Mouse (Mus musculus) fat pad, adult 2 months (tissue): ENCODE measurements around the gene Asl.
A peak's percentile ranks its signal among the peaks of the same experiment; 100 is the strongest.

Source experiments
- DNase-seq: peaks from one replicate; pipeline ENCODE4 v3.0.0-alpha.2; 2011; ENCODE audit warnings: low read depth, low spot score; ENCODE audit errors: extremely low read depth

The Asl gene

DNA sequence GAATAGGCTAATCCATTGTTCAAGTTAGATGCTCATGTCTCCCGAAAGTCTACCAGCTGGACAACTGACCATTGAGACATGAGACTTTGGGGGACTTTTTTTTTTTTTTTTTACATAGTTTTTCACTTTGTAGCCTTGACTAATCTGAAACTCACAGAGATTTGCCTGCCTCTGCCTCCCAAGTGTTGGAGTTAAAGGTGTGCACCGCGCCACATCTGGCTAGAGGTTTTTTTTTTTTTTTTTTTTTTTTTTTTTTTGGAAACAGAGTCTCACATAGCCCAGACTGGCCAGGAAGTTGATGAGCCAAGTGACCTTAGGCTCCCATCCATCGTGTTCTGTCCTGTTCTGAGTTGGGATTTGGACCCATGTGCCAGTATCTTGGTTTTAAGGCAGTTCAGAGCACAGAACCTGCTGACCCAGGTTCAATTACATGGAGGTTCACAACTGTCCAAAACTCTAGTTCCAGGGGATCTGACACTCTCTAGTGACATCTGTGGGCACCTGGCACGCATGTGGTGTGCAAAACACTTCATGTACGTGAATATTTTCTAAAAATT lies 20.9 kb downstream of the Asl start:
- DNase-seq = no peak

DNA sequence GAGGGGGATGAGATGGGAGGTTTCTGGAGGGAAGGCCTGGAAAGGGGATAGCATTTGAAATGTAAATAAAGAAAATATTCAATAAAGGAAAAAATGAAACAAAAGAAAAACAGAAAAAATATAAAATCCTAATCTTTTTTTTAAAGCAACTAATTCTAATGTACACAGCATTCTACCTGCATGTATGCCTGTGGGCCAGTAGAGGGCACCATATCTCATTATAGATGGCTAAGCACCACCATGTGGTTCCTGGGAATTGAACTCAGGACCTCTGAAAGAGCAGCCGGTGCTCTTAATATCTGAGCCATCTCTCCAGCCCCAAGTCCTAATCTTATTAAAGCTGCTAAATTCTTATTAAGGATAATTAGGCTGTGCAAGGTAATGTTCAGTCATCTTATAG lies 21.7 kb downstream of the Asl start:
- no peak for DNase-seq

DNA sequence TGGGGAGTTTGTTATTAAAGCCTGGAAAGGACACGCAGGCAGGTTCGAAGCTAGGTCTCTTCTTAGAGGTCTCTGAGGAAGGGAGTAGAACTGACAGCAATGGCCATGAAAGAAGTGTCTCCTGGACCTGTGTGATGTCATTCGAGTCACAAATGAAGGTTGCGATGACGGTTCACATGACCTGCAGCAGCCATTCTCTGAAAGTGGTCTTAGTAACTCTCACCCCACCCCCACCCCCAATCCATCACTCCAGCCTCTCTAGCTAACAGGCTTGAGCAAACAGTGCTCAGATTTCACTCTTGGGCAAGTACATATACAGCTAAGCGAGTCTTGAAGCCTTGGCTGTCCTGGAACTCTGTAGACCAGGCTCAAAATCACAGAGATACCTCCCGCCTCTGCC lies 25.8 kb downstream of the Asl start:
- no peak for DNase-seq

DNA sequence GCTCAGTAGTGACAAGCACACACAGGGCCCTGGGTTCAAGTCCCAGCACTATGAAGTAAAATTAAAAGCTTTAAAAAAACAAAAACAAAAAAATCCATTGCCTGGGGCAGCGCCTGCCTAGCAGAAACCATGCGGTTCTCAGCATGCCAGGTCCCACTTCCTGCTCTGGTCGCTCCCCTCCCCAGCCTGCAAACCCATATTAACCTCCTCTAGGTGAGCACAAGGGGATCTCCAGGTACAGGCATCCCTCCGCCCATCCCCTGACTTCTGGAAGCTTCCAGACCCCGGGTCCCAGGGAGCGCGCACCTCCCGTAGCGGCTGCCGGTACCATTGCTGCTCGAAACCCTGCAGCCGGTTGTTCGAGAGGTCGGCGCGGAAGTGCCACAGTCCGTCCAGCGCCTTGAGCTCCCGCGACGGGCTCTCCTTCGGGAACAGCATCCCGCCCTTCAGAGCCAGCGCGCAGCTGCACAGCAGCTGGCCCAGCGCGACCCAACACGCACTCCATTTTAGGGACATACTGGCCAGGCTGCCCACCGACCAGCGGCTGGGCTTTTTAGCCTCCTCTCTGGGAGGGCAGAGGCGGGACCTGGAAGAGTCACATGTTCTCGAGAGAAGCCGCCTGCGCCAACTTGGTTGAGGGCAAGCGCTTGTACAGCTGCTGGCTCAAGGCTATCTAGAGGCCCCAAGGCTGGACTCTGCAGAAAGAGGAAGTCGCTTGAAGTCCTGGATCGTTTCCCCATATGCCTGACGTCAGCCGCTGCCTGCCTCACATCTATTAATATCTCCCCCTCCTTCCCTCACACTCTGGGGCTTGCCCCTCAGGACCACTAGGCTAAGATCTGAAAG lies 26.5 kb downstream of the Asl start, which contains the start of gene Gusb:
Gusb (minus strand) TSS at position 749 of the 846 bp plus-strand sequence.
- DNase-seq = no peak

DNA sequence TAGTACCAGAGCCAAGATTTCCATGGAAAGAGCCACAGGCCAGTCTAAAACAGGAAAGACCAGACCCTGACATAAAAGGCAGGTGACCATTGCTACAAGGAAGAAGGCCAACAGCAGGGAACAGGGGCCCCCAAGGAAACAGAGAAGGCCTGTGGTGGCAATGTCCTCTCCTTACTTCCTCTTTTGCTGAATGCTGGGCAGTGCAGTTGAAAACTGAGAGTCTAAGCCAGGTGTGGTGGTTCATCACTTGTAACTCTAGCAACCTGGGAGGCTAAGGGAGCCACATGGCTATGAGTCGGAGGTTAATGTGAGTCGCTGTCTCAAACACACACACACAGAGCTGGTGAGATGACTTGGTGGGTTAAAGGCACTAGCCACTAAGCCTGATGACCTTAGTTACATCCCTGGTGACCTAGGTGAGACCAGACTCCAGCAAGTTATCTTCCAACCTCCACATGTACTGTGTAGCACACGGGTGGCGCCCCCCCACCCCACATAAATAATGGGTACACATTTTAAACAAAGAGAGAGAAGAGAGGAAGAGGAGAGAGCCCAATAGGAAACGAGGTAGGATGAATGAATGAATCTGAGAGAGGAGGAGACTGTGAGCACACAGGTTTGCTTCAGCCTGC lies 27.6 kb downstream of the Asl start:
- no peak for DNase-seq

DNA sequence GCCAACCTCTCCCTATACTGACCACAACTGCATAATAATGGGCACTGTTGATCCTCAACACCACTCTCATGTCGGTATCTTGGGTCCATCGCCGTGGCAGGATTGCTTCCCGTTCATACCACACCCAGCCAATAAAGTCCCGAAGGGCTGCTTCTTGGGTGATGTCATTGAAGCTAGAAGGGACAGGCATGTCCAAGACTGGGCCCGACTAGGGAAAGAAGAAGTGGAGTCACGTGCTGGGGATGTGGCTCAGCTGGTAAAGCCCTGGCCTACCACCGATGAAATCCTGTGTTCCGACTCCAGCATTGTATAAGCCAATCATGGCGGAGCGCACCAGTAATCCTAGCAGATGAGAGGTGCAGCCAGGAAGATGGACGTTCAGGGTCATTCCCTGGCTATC lies 28.3 kb downstream of the Asl start:
- no peak for DNase-seq

DNA sequence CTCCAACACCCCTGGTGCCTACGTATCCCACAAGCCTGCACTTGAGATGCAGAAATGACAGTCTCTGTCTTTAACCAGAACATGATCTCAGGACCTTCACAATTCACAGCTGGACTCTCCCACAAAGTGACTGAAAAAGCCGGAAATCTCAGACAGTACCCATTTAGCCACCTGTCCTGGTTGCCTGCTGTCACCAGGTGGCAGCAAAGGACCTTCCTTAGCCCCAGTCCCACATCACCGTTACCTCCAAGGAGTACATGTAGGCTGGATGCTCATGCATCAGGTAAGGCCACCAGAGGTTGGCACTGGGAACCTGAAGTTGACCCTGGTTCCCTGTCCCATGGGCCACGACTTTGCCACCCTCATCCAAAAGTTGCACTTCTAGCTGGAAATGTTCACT lies 29.9 kb downstream of the Asl start:
- DNase-seq = no peak

DNA sequence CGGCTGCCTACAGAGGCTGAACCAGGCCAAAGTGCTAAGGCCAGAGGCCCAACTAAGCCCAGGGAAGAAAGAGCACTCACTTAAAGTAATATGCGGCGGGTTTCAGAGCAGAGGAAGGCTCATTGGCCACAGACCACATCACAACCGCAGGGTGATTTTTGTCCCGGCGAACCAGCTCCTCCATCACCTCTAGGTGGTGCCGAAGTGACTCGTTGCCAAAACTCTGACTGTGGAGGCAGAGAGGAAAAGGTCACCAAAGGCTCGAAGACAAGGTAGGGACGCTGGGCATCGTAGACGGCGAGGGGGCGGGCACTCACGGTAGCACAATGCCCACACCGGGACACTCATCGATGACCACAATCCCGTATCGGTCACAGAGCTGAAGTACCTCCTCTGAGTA lies 31.3 kb downstream of the Asl start:
- DNase-seq = no peak

DNA sequence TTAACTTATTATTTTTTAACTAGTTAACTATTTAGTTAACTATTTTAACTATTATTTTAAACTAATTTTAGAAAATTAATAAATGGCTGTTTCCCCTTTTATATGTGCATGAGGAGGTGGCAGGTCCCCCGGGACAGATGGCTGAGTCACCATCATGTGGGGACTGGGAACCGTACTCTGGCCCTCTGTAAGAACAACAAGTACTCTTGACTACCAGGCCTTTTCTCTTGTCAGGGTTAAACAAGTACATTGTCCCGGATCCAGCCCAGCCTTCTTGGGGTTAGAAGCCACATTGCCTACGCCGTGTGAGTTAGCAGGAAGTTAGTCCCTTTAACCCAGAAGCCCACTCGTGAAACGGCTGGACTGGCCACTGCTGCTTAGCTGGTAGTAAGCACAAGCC lies 34.1 kb downstream of the Asl start:
- no peak for DNase-seq

DNA sequence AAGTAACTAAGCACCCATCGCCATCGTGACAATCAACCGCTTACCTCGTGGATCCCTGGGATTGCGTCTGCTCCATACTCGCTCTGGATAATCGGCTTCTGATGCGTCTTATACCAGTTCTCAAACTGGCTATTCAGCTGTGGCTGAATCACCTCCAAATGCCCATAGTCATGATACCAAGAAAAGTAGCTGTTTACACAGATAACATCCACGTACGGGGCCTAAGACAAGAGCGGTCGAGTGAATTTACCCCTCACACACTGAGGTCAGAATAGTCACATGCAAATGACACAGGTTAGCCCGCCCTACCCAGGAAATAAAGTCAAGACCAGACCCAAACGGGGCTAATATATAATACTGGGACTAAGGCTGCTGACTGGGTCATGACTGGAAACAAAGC lies 35.7 kb downstream of the Asl start:
- DNase-seq = no peak

DNA sequence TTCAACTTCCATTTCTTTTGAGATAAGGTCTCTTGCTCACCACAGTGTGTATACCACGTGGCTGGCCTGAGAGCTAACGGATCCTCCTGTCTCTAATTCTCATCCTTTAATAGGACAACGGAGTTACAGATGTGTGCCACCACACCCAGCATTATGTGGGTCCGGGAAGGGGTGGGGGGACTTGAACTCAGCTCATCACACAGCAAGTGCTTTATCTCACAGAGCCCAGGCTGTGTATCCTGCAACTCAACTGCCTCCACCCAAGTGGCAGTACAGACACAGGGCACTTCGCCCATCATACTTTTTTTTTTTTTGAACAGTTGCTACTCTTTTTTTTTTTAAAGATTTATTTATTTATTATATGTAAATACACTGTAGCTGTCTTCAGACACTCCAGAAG lies 37.1 kb downstream of the Asl start:
- no peak for DNase-seq

DNA sequence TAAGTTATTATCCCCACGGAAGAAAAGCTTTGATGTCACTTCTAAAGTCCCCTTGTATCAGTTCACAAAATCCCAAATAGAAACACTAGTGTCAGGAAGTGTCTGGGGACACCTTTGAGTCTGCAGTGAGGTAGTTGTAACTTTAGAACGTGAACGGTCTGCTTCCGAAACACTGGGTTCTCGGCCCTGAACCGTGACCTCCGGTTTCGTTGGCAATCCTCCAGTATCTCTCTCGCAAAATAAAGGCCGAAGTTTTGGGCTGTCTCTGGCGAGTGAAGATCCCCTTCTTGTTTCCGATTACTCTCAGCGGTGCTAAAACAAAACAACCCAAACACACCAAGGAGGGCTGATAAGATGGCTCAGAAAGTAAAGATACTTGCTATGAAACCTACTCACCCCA lies 39.7 kb downstream of the Asl start:
- no peak for DNase-seq

DNA sequence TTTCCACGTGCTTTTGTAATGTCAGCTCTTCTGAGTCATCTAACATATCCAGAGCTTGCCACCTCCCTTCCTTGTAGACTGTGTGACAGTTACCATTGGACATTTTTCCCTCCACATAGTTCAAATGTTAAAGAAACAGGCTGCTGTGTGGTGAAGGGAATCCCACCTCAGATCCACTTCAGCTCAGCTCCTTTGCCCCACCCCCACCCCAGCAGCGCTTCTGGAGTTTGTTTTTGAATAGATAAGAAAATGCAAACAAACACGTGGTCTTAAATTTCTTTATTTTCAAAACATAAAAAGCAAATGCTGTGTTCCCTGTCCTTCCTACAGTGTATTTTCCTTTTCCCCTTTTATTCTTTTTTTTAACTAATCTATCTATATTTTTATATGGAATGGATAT lies 48.8 kb downstream of the Asl start:
- DNase-seq = no peak

DNA sequence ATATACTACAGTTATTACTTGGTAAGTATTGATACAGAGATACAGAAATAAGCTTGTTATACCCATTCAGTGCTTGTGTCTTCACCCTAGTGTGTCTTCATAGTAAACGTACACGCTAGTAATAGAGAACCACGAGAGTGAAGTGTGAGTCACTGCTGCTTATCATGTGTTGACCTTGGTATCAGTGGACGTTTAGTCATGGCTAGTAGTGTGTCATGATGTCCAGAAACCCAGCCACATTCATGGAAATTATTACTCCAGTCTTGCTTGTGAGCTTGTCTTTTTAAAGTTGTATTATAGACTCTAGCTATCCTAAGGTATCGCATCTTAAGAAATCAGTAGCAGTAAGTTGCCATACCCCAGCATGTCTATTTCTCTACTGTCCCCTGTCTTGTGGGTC lies 50.4 kb downstream of the Asl start:
- DNase-seq = no peak

DNA sequence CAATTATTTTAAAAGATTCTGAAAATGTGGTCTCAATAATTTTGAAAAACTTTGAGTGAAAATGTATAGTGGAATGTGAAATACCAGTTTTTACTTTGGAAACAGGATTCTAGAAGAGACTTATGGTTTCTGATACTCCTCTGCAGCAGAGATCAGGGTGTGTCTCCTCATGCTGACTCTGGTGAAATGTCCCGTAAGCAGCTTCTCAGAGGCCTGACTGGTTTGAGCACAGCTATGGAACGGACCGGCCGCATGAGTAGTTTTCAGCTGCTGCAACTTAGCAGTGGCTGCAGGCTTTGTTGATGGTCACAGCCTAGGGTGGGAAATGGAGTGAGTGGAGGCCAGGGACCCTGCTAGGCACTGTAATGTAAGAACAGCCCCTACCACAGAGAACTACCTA lies 51.3 kb downstream of the Asl start:
- no peak for DNase-seq

DNA sequence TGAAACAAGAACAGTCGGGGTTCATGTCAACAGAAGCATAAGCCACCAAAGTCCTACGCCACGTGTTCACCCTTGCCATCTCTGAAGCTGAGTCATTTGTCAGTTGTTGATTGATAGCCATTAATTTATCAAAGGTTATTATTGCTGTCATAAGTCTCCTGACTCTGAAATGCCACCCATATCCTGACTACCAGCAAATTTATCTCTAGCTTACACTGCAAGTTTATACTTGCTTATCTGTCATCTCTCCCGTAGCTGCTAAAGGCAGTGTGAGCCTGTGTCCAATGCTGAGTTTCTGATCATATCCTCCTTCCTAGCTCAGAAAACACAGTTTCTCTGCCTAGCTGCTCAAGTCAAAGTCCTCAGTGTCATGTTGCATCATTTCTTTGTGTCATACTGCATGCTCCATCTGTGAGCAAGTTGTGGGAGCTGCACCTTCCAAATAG lies 54.2 kb downstream of the Asl start:
- peak; percentile 58 for DNase-seq

DNA sequence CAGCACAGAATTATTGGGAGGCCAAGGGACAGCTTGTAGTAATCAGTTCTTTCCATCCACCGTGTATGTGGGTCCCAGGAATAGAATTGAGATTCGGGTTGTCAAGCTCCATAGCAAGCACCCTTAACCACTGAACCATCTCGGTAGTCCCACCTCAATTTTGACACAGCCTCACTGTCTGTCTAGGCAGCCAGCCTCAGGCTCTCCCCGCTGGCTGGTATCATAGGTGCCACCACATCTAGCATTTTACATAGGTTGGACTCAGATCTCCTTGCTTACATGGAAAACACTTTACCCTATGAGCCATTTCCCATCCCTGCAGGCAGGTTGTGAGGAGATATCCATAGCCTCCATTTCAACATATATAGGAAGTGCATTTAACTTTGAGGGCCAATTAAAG lies 54.7 kb downstream of the Asl start:
- DNase-seq = no peak

DNA sequence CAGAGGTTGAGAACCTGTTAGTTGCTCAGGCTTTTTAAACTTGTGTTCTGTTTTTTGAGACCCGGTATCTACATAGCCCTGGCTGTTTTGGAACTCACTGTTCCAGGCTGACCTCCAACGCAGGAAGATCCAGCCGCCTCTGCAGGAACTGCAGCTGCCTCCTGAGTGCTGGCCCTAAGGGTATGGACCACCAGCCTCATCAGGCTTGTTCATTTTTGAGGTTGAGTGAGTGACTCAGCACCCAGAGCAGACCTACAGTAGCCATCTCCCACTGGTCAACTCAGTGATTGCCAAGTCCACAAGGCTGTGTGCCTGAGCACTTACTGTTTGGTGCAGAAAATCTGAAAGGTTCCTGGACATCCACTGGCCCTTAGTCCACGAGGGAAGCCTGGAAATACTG lies 57.6 kb downstream of the Asl start:
- no peak for DNase-seq

DNA sequence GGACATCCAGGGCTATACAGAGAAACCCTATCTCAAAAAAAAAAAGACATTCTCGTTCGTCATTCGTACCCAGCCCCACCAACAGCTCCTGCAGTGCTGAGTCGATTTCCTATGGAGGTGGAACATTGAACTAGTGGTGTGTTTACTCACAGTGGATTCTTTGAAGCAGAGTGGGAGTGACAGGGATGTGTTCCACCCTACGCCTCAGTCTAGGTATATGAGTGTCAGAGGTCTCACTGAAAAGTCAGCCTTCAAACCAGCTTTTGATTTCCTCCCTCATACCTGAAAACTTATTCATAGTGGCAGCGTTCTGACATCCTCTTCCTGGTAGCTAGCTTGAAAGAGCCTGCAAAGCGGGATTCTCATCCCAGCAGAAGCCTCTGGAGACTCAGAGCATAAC lies 60.6 kb downstream of the Asl start:
- no peak for DNase-seq

DNA sequence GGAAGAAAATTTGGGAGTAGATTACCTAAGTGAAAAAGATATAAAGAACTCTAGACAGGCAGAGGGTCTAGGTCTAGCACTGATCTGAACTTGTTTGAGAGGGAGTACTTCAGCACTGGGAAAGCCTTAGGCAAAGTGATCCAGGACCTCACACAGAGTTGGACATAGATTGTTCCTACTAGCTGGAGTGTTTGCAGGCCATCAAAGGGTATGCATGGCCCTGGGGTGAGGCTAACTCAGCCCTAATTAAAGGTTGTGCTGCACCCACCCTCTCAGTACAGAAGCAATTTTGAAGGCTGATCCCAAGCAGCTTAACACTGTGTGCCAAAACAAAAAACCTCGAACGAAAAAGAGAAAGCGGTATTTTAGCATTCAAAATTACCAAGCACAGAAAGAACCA lies 62.6 kb downstream of the Asl start:
- DNase-seq = no peak

DNA sequence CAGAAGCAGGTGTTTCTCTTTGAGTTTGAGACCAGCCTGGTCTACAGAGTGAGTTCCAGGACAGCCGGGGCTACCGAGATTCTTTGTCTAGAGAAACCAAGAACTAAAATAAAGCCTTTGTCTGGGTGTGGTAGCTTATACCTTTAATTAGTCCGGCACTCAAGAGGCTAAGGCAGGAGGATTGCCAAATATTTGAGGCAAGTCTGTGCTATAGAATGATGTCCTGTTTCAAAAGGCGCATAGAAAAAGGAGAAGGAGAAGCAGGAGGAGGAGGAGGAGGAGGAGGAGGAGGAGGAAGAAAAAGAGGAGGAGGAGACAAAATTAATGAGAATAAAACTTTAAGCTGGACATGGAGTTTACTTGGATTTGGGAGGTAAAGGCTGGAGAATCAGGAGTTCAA lies 65.8 kb downstream of the Asl start:
- no peak for DNase-seq
